Mouse (Mus musculus): Measurements from ENCODE around the gene AC170998.1.

The AC170998.1 gene

GRCm38 (mm10) chr17:28725783-28726182 lies at the start of gene AC170998.1:
Gene AC170998.1 (plus strand): TSS chr17:28726083.
- DNase-seq (ENCODE audit: low spot score in 2 of 2) = no peak

GRCm38 (mm10) chr17:28682311-28683084 lies 43.4 kb upstream of the AC170998.1 start:
- no peak for DNase-seq (ENCODE audit: low spot score in 2 of 2)

GRCm38 (mm10) chr17:28683601-28684000 lies 42.3 kb upstream of the AC170998.1 start:
- DNase-seq (ENCODE audit: low spot score in 2 of 2) = no peak

- DNase-seq (ENCODE audit: low spot score in 2 of 2) = no peak
Measured at GRCm38 (mm10) chr17:28684631-28685030, 41.3 kb upstream of the AC170998.1 start.

- DNase-seq (ENCODE audit: low spot score in 2 of 2) = no peak
Measured at GRCm38 (mm10) chr17:28687354-28687753, 38.5 kb upstream of the AC170998.1 start.

- peak in 1 of 2 experiments; percentile 18 for DNase-seq (ENCODE audit: low spot score in 2 of 2)
Measured at GRCm38 (mm10) chr17:28689586-28690283, 36.1 kb upstream of the AC170998.1 start, which contains the start of gene Slc26a8. Gene Slc26a8 (minus strand): TSS chr17:28690233.

GRCm38 (mm10) chr17:28690776-28691686 lies 34.9 kb upstream of the AC170998.1 start, which contains the start of gene Mapk14:
Gene Mapk14 (plus strand): TSS chr17:28691329.
- peak; percentile 99 for DNase-seq (ENCODE audit: low spot score in 2 of 2)

- DNase-seq (ENCODE audit: low spot score in 2 of 2) = peak; percentile 30 to 32
Measured at GRCm38 (mm10) chr17:28691687-28692340, 34.1 kb upstream of the AC170998.1 start.

GRCm38 (mm10) chr17:28692341-28692710 lies 33.6 kb upstream of the AC170998.1 start:
- peak; percentile 57 to 59 for DNase-seq (ENCODE audit: low spot score in 2 of 2)

GRCm38 (mm10) chr17:28693086-28693485 lies 32.8 kb upstream of the AC170998.1 start:
- no peak for DNase-seq (ENCODE audit: low spot score in 2 of 2)

GRCm38 (mm10) chr17:28694078-28694477 lies 31.8 kb upstream of the AC170998.1 start:
- no peak for DNase-seq (ENCODE audit: low spot score in 2 of 2)

- DNase-seq (ENCODE audit: low spot score in 2 of 2) = no peak
Measured at GRCm38 (mm10) chr17:28694832-28695231, 31.1 kb upstream of the AC170998.1 start.

- DNase-seq (ENCODE audit: low spot score in 2 of 2) = no peak
Measured at GRCm38 (mm10) chr17:28696641-28697040, 29.2 kb upstream of the AC170998.1 start.

- DNase-seq (ENCODE audit: low spot score in 2 of 2) = peak; percentile 49 to 76
Measured at GRCm38 (mm10) chr17:28697290-28698195, 28.3 kb upstream of the AC170998.1 start.

GRCm38 (mm10) chr17:28698245-28698644 lies 27.6 kb upstream of the AC170998.1 start:
- DNase-seq (ENCODE audit: low spot score in 2 of 2) = peak; percentile 60 to 73

GRCm38 (mm10) chr17:28698672-28699071 lies 27.2 kb upstream of the AC170998.1 start:
- no peak for DNase-seq (ENCODE audit: low spot score in 2 of 2)

- DNase-seq (ENCODE audit: low spot score in 2 of 2) = no peak
Measured at GRCm38 (mm10) chr17:28699789-28700188, 26.1 kb upstream of the AC170998.1 start.

- DNase-seq (ENCODE audit: low spot score in 2 of 2) = peak in 1 of 2 experiments; percentile 33
Measured at GRCm38 (mm10) chr17:28701171-28701570, 24.7 kb upstream of the AC170998.1 start.

GRCm38 (mm10) chr17:28701737-28702136 lies 24.1 kb upstream of the AC170998.1 start:
- DNase-seq (ENCODE audit: low spot score in 2 of 2) = no peak

- DNase-seq (ENCODE audit: low spot score in 2 of 2) = no peak
Measured at GRCm38 (mm10) chr17:28702646-28703045, 23.2 kb upstream of the AC170998.1 start.
